Mouse (Mus musculus) brain, embryonic 14.5 days (tissue): ENCODE measurements around the gene 4930452B06Rik. TPM values are rescaled to one million over a fixed set of nuclear protein-coding genes. Genes with fewer than 3 reads are reported as not detected.
A peak's percentile ranks its signal among the peaks of the same experiment; 100 is the strongest.

Source experiments
- DNase-seq: peaks from one replicate; pipeline ENCODE4 v3.0.0-alpha.2; 2011; ENCODE audit warnings: low read depth
- CTCF ChIP-seq: fragments of 200-500 bp; IDR thresholded peaks from 2 replicates; pipeline ENCODE4 v1.5.1; 2012; ENCODE audit warnings: inconsistent platforms, mild to moderate bottlenecking, moderate library complexity, borderline replicate concordance; ENCODE audit not compliant: insufficient read depth, insufficient read length; ENCODE audit errors: extremely low read depth
- POLR2A ChIP-seq: fragments of 200-500 bp; IDR thresholded peaks from 2 replicates; pipeline ENCODE4 v1.6.1; 2012; ENCODE audit warnings: mild to moderate bottlenecking, inconsistent platforms, borderline replicate concordance; ENCODE audit not compliant: poor library complexity, insufficient read depth, insufficient read length, severe bottlenecking; ENCODE audit errors: extremely low read depth
- polyA plus RNA-seq: library from polyadenylated mRNA; depleted of rRNA; stranded (reverse); fragments of >200 nt; gene quantifications from 2 replicates; pipeline ENCODE4 v1.2.3, GENCODE M21; 2012

4930452B06Rik gene
- polyA plus RNA-seq, 1 experiment, result 2.7 TPM

DNA sequence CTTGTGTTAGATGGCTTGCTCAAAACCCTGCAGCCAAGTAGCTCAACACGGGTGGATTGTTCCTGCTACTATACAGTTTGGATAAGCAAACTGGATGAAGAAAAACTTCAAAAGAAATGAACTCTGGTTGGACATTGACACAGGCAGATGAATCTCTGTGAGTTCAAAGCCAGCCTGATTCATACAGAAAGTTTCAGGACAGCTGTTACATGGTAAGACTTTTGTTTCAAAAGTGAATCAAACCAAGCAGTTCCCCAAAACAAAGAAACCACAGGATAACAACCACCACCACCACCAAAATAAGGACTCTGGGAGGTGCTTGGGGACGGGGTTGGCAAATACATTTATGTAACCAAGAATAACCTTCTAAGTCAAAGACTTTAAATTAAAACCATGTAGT, 193.2 kb downstream of the 4930452B06Rik start:
- TF ChIP-seq CTCF, result no peak
- TF ChIP-seq POLR2A, result no peak
- DNase-seq, result no peak

DNA sequence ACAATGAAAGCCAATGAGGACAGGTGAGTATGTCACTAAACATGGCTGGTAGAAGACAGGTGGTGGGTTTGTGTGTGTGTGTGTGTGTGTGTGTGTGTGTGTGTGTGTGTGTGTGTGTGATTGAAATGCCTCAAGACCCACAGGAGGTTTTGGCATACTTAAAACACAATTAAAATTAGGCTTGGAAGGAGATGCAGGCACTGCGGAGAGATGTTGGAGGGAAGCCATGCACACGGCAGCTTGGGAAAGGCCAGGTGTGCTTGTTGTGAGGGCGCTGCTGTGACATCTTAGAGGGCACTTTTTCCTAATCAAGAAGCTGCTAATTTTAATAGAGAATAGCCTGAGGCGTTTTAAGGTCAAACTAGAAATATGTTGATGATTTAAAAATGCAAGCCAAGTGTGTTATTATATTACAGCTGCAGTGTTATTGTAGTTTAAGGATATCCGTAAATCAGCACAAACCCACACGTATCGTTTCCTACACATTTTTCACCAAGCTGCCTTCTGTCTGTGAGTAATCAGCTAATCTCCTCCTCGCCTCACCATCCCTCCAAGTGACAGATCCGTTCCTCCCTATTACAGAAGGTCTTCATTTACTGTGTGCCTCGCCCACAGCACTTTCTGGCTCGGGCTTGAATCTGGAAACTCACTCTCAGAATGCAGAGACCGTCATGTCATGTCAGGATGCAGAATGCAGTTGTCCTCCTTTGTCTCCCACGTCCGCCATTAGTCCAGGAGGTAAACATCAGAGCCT, 201.5 kb downstream of the 4930452B06Rik start:
- DNase-seq, result peak; percentile 74
- no peak for TF ChIP-seq CTCF
- TF ChIP-seq POLR2A, result no peak

GRCm38 (mm10) chr14:8462973-8463372, 203.1 kb downstream of the 4930452B06Rik start:
- no peak for TF ChIP-seq CTCF
- DNase-seq, result peak; percentile 63

GRCm38 (mm10) chr14:8462321-8462909, 203.6 kb downstream of the 4930452B06Rik start:
- TF ChIP-seq CTCF (no peak), POLR2A (no peak)
- DNase-seq, result peak; percentile 58

DNA sequence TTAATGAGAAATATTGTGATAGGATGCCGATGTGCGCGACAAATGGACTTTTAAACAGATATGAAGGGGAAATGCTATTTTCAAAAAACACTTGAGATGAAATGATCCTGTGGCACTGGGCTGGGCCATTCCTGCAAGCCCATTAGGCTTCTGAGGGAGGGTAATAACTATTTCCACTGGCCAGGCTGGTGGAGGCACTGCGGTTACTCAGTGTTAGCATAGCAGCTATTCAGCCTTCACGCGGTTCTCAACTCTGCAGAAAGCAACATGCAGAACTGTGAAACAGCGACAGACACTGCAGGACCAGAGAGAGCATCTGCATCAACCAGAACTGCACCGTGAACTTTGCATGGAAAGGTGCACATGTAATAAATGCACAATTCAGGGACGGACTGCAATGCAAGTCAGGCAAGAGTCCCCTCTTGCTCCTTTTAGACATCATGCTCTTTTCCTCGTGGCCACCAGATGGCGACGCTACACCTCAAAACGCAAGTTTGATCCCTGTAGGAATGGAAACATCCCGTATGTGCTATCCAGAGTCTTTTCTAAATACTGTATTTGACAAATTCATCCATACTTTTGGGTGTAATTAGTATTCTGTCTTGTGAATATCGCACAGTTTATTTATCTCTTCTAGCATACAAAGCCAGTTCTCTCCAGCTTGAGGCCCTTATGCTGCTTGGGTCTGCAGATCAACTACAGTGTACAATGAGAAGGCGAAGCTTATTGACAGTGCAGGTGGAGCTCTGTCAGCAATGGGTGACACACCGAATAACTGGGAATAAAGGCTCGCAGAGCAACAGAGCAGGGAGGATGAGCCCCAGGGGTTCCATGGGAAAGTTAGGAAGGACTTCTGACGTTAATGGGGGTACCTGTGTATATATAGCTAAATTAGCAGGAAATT, 205.6 kb downstream of the 4930452B06Rik start:
- TF ChIP-seq CTCF (peak; percentile 95), POLR2A (no peak)
- peak; percentile 92 for DNase-seq

GRCm38 (mm10) chr14:8459759-8460158, 206.3 kb downstream of the 4930452B06Rik start:
- TF ChIP-seq CTCF (no peak), POLR2A (no peak)
- no peak for DNase-seq

DNA sequence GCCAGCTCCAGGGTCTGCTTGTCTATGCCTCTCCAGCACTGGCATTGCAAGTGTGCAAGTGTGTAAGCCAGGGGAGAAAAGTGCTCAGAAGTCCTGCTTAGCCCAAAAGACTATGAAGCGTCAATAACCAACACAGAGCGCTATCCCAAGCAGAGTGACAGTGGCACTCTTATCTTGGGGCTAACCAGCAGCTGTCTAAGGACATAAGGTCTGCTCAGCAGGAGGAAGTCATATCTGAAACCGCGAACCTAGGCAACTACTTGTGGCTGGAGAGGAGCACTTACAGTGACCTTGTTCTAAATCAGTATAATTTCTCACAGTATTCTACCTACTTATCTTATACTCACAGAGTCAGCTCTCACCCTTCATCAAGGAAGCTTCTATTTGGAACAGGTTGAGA, 214.9 kb downstream of the 4930452B06Rik start:
- no peak for DNase-seq
- TF ChIP-seq CTCF (no peak), POLR2A (no peak)

GRCm38 (mm10) chr14:8450342-8450741, 215.7 kb downstream of the 4930452B06Rik start:
- DNase-seq, result no peak

DNA sequence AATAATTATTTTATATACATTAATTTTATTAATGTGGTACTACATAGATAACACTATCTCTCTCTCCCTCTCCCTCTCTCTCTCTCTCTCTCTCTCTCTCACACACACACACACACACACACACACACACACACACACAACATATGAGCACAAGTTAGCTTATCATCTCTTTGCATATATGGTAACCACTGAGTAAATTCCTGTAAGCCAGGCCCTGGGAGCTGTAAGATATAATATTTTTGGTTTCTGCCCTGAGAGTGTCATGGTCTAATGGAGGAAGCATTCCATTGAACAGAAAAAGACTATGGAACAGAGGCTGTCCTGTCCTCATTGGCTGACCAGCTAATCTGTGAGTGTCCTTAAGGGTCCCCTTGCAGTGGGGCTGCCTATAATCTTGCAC, 216.7 kb downstream of the 4930452B06Rik start:
- DNase-seq, result no peak
- TF ChIP-seq CTCF (no peak), POLR2A (no peak)

More at GRCm38 (mm10) chr14:8450342-8450741, 215.7 kb downstream of the 4930452B06Rik start:
- TF ChIP-seq CTCF (no peak), POLR2A (no peak)

- DNase-seq, result no peak
- no peak for TF ChIP-seq CTCF
Observed at GRCm38 (mm10) chr14:8447352-8447751, 218.7 kb downstream of the 4930452B06Rik start.

- no peak for DNase-seq
- TF ChIP-seq POLR2A (no peak), CTCF (no peak)
Observed at GRCm38 (mm10) chr14:8444363-8444762, 221.7 kb downstream of the 4930452B06Rik start.
